Mouse (Mus musculus) cerebellum, adult (tissue): ENCODE data around the gene Dusp15.
A peak's percentile ranks its signal among the peaks of the same experiment; 100 is the strongest.

ENCODE experiments used
- ATAC-seq: cut with Nextera tagmentation; 2 replicates; pipeline ENCODE4 v1.9.2; 2017; ENCODE audit warnings: mild to moderate bottlenecking, moderate library complexity, mixed read lengths; ENCODE audit not compliant: insufficient number of reproducible peaks, low FRiP score, low TSS enrichment

The Dusp15 gene

GRCm38 (mm10) chr2:152951065-152951849, at the start of gene Dusp15:
Dusp15 (minus strand) TSS chr2:152951698.
- peak; percentile 51; the same call in 1 of the 2 replicates for ATAC-seq

- no peak for ATAC-seq
Observed at GRCm38 (mm10) chr2:152997046-152997445, 45.5 kb upstream of the Dusp15 start.

- no peak for ATAC-seq
Observed at GRCm38 (mm10) chr2:152991529-152991928, 40.0 kb upstream of the Dusp15 start.

- ATAC-seq = no peak
Observed at GRCm38 (mm10) chr2:152985582-152985981, 34.1 kb upstream of the Dusp15 start.

- no peak for ATAC-seq
Observed at GRCm38 (mm10) chr2:152976991-152977390, 25.5 kb upstream of the Dusp15 start.

GRCm38 (mm10) chr2:152965555-152965954, 14.1 kb upstream of the Dusp15 start:
- ATAC-seq = no peak

- peak; percentile 97 for ATAC-seq
Observed at GRCm38 (mm10) chr2:152962091-152962793, 10.7 kb upstream of the Dusp15 start, which contains the start of gene Ttll9. Ttll9 (plus strand) TSS chr2:152962485.

- no peak for ATAC-seq
Observed at GRCm38 (mm10) chr2:152958116-152958515, 6.6 kb upstream of the Dusp15 start.

GRCm38 (mm10) chr2:152951850-152952720, 587 bp upstream of the Dusp15 start:
- ATAC-seq = 0 out of 2 replicates have a peak, but pooled peaks have one; percentile 12

GRCm38 (mm10) chr2:152950358-152951064, 987 bp downstream of the Dusp15 start:
- ATAC-seq = no peak

GRCm38 (mm10) chr2:152948438-152949020, 3.0 kb downstream of the Dusp15 start:
- no peak for ATAC-seq

GRCm38 (mm10) chr2:152947098-152947497, 4.4 kb downstream of the Dusp15 start:
- ATAC-seq = no peak

- no peak for ATAC-seq
Observed at GRCm38 (mm10) chr2:152944013-152944412, 7.5 kb downstream of the Dusp15 start.

GRCm38 (mm10) chr2:152943568-152943967, 7.9 kb downstream of the Dusp15 start:
- ATAC-seq = no peak

- no peak for ATAC-seq
Observed at GRCm38 (mm10) chr2:152942898-152943515, 8.5 kb downstream of the Dusp15 start.

GRCm38 (mm10) chr2:152941776-152942175, 9.7 kb downstream of the Dusp15 start:
- no peak for ATAC-seq

- ATAC-seq = no peak
Observed at GRCm38 (mm10) chr2:152941106-152941505, 10.4 kb downstream of the Dusp15 start.

GRCm38 (mm10) chr2:152939846-152940245, 11.7 kb downstream of the Dusp15 start:
- no peak for ATAC-seq

GRCm38 (mm10) chr2:152933614-152934013, 17.9 kb downstream of the Dusp15 start:
- ATAC-seq = 0 out of 2 replicates have a peak, but pooled peaks have one; percentile 40
